Mouse (Mus musculus) thymus, adult 2 months (tissue): Measurements from ENCODE around the gene Ubiad1.

Experiments
- CTCF ChIP-seq: fragments of 200-500 bp; IDR thresholded peaks from 2 replicates; pipeline ENCODE4 v1.5.1; 2012; ENCODE audit warnings: mild to moderate bottlenecking, control low read depth, low read length, moderate library complexity, borderline replicate concordance; ENCODE audit not compliant: control insufficient read depth, poor library complexity, insufficient read depth; ENCODE audit errors: extremely low read depth
- POLR2A ChIP-seq: fragments of 200-500 bp; IDR thresholded peaks from 2 replicates; pipeline ENCODE4 v1.6.1; 2012; ENCODE audit warnings: mild to moderate bottlenecking, low read length, control low read depth, moderate library complexity; ENCODE audit not compliant: control insufficient read depth, poor library complexity, insufficient read depth; ENCODE audit errors: extremely low read depth

DNA sequence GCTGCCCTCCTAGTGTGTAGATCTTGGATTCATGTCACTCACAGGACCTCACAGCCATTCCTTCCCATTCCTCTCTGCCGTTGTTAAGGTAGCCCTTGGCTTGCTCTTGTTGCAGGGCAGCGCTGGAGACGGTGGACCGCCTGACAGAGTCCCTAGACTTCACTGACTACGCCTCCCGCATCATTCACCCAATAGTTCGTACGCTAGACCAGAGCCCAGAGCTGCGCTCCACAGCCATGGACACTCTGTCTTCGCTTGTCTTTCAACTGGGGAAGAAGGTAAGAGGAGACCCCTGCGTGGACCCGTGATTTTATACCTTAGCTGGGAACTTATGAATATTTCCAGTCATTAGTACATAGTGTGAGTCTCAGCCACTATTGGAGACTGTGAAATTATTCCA, 39.9 kb upstream of the Ubiad1 start:
- TF ChIP-seq POLR2A: no peak
- no peak for TF ChIP-seq CTCF
